Mouse (Mus musculus): ENCODE results near the gene Trank1.
A peak's percentile ranks its signal among the peaks of the same experiment; 100 is the strongest.

Gene Trank1

GRCm38 (mm10) chr9:111381056-111382025 is 69.8 kb downstream of the Trank1 start:
- DNase-seq (ENCODE audit: low read depth, low spot score) = no peak

- DNase-seq (ENCODE audit: low read depth, low spot score) = no peak
Measured at GRCm38 (mm10) chr9:111382469-111382868, 70.9 kb downstream of the Trank1 start.

- no peak for DNase-seq (ENCODE audit: low read depth, low spot score)
Measured at GRCm38 (mm10) chr9:111383046-111383445, 71.5 kb downstream of the Trank1 start.

GRCm38 (mm10) chr9:111383756-111384155 is 72.2 kb downstream of the Trank1 start:
- DNase-seq (ENCODE audit: low read depth, low spot score) = no peak

- DNase-seq (ENCODE audit: low read depth, low spot score) = no peak
Measured at GRCm38 (mm10) chr9:111385526-111386491, 74.3 kb downstream of the Trank1 start.

- DNase-seq (ENCODE audit: low read depth, low spot score) = no peak
Measured at GRCm38 (mm10) chr9:111386569-111386968, 75.0 kb downstream of the Trank1 start.

GRCm38 (mm10) chr9:111387576-111387975 is 76.0 kb downstream of the Trank1 start:
- no peak for DNase-seq (ENCODE audit: low read depth, low spot score)

- no peak for DNase-seq (ENCODE audit: low read depth, low spot score)
Measured at GRCm38 (mm10) chr9:111390016-111390415, 78.5 kb downstream of the Trank1 start.

GRCm38 (mm10) chr9:111391036-111391435 is 79.5 kb downstream of the Trank1 start:
- DNase-seq (ENCODE audit: low read depth, low spot score) = peak; percentile 2

- DNase-seq (ENCODE audit: low read depth, low spot score) = peak; percentile 37
Measured at GRCm38 (mm10) chr9:111391926-111392442, 80.4 kb downstream of the Trank1 start.

- DNase-seq (ENCODE audit: low read depth, low spot score) = no peak
Measured at GRCm38 (mm10) chr9:111395265-111395664, 83.7 kb downstream of the Trank1 start.

- DNase-seq (ENCODE audit: low read depth, low spot score) = no peak
Measured at GRCm38 (mm10) chr9:111398059-111398458, 86.5 kb downstream of the Trank1 start.

- DNase-seq (ENCODE audit: low read depth, low spot score) = no peak
Measured at GRCm38 (mm10) chr9:111400089-111400488, 88.5 kb downstream of the Trank1 start.

GRCm38 (mm10) chr9:111403159-111403558 is 91.6 kb downstream of the Trank1 start:
- no peak for DNase-seq (ENCODE audit: low read depth, low spot score)

GRCm38 (mm10) chr9:111404346-111405079 is 93.0 kb downstream of the Trank1 start:
- DNase-seq (ENCODE audit: low read depth, low spot score) = no peak

- no peak for DNase-seq (ENCODE audit: low read depth, low spot score)
Measured at GRCm38 (mm10) chr9:111405080-111405428, 93.5 kb downstream of the Trank1 start.

- no peak for DNase-seq (ENCODE audit: low read depth, low spot score)
Measured at GRCm38 (mm10) chr9:111408012-111408411, 96.5 kb downstream of the Trank1 start.

- no peak for DNase-seq (ENCODE audit: low read depth, low spot score)
Measured at GRCm38 (mm10) chr9:111408427-111408826, 96.9 kb downstream of the Trank1 start.

GRCm38 (mm10) chr9:111412471-111413160 is 101.1 kb downstream of the Trank1 start:
- peak; percentile 28 for DNase-seq (ENCODE audit: low read depth, low spot score)

- DNase-seq (ENCODE audit: low read depth, low spot score) = no peak
Measured at GRCm38 (mm10) chr9:111421862-111422261, 110.3 kb downstream of the Trank1 start.

GRCm38 (mm10) chr9:111422567-111422966 is 111.0 kb downstream of the Trank1 start:
- peak; percentile 8 for DNase-seq (ENCODE audit: low read depth, low spot score)
